Mouse (Mus musculus) thymus, adult 2 months (tissue): ENCODE results near the gene Xirp2.

Source experiments
- CTCF ChIP-seq: fragments of 200-500 bp; IDR thresholded peaks from 2 replicates; pipeline ENCODE4 v1.5.1; 2012; ENCODE audit warnings: mild to moderate bottlenecking, control low read depth, low read length, moderate library complexity, borderline replicate concordance; ENCODE audit not compliant: control insufficient read depth, poor library complexity, insufficient read depth; ENCODE audit errors: extremely low read depth
- POLR2A ChIP-seq: fragments of 200-500 bp; IDR thresholded peaks from 2 replicates; pipeline ENCODE4 v1.6.1; 2012; ENCODE audit warnings: mild to moderate bottlenecking, low read length, control low read depth, moderate library complexity; ENCODE audit not compliant: control insufficient read depth, poor library complexity, insufficient read depth; ENCODE audit errors: extremely low read depth

DNA sequence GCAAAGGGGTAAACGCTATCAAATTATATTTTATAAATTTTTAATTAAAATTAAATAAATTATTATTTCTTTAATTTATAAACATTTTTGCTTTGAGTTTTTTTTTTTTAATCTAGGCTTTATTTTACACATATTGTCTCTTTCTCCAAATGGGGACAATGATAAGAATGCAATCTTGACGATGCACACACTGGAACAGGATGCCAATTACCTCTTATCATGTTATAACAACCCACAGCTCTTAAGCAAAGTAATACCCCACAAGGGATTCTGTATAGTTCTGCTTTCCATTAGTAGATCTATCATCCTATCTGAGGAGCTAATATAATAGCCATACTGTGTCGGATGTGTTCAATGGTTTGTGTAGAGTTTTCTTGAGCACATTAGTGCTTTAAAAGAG lies 15.1 kb downstream of the Xirp2 start:
- TF ChIP-seq CTCF: no peak
- no peak for TF ChIP-seq POLR2A
